Mouse (Mus musculus) adrenal gland, adult 2 months (tissue): ENCODE data around the gene Rnd3. TPM values are rescaled to one million over a fixed set of nuclear protein-coding genes. Genes with fewer than 3 reads are reported as not detected.
A peak's percentile ranks its signal among the peaks of the same experiment; 100 is the strongest.

Experiments
- DNase-seq: peaks from one replicate; pipeline ENCODE4 v3.0.0; 2021
- polyA plus RNA-seq: library from polyadenylated mRNA; depleted of rRNA; stranded (reverse); fragments of >200 nt; gene quantifications from 2 replicates; pipeline ENCODE4 v1.2.3, GENCODE M21; 2012
- total RNA-seq, 2 experiments: library from RNA; stranded (reverse); gene quantifications; 2 replicates each; pipeline ENCODE4 v1.2.3; 2021

Gene Rnd3
- total and polyA plus RNA-seq, 3 experiments = 0.57 to 36.9 (median 36.7) TPM

GRCm38 (mm10) chr2:51128090-51128489 is 20.8 kb downstream of the Rnd3 start:
- DNase-seq = no peak

- peak; percentile 68 for DNase-seq
Observed at GRCm38 (mm10) chr2:51110271-51110670, 38.6 kb downstream of the Rnd3 start.

- no peak for DNase-seq
Observed at GRCm38 (mm10) chr2:51108631-51109030, 40.3 kb downstream of the Rnd3 start.

- peak; percentile 5 for DNase-seq
Observed at GRCm38 (mm10) chr2:51101187-51101586, 47.7 kb downstream of the Rnd3 start.

GRCm38 (mm10) chr2:51099987-51100386 is 48.9 kb downstream of the Rnd3 start:
- no peak for DNase-seq

GRCm38 (mm10) chr2:51099240-51099639 is 49.7 kb downstream of the Rnd3 start:
- no peak for DNase-seq

GRCm38 (mm10) chr2:51090688-51091087 is 58.2 kb downstream of the Rnd3 start:
- no peak for DNase-seq

- no peak for DNase-seq
Observed at GRCm38 (mm10) chr2:51090049-51090448, 58.9 kb downstream of the Rnd3 start.

GRCm38 (mm10) chr2:51088843-51089573 is 59.9 kb downstream of the Rnd3 start:
- DNase-seq = no peak

DNA sequence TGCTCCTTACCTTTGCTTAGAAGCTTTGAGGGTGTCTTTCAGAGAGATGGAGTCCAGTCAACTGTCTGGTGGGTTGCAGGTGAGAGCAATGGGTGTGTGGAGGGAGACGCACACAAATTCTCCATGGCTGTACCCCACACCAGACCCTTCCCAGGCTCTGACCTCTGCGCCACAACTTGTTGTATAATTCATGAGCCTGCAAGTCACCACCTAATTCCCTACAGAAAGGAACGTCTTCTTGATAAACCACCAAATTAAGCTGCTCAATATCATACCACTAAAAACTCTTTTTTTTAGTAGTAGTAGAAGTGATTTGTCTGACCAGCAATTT is 60.8 kb downstream of the Rnd3 start:
- DNase-seq = no peak

DNA sequence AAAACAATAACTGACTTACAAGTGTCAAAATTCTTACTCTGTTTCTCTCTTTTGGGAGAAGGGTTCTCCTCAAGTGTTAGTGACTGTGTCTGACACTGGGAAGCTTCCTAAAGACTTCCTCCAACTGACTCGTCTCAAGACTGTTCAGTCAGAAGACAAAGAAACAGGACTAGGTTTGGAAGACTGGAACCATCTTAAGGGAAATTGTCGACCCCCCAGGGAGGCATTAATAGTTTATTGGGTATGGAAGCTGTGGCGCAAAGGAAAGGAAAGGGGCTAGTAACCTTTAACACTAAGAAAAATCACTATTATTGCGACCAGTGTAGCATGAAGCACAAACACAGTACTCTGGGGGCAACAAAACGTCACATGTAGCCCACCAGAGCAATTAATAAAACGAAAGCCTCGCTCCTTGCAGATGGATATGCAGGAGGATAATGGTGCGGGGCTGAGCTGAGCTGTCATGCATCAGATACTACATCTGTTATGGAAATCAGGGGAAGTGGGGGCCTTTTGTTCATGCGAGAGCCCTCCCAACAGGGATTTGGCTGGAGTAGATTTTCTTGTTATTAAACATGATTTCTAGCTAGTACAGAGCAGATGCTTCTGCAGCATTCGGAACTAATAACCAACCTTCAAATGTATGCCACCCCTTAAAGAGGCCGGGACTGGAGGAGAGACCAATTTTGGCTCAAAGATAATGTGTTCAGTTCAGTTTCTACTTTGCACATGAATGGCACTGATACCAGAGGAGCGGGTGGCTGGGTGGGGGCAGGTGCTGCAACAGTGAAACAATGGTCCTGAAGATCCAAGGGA is 61.4 kb downstream of the Rnd3 start:
- DNase-seq = no peak

GRCm38 (mm10) chr2:51085155-51085554 is 63.8 kb downstream of the Rnd3 start:
- DNase-seq = no peak

GRCm38 (mm10) chr2:51082714-51083351 is 66.1 kb downstream of the Rnd3 start:
- no peak for DNase-seq
